Mouse (Mus musculus) activated CD4-positive, CD25-positive, alpha-beta regulatory T cell, adult 4 months (primary cell): ENCODE measurements around the gene Myl4. TPM values are rescaled to one million over a fixed set of nuclear protein-coding genes. Genes with fewer than 3 reads are reported as not detected.
"Not testable (repeated sequence)": the region's sequence is repeated elsewhere in the genome, so short reads cannot be mapped to it uniquely, and the experiment has no call there.

Experiments
- ATAC-seq: one replicate; pipeline ENCODE4 v1.8.0; 2017
- polyA plus RNA-seq, 2 experiments: library from polyadenylated mRNA; unstranded; fragments of 100-300 nt; shearing (Covaris generic); gene quantifications; one replicate each; pipeline ENCODE4 v1.2.1; 2017

The Myl4 gene
- 10 to 100 TPM in 1 of 2 experiments, 1 to 10 TPM in 1; 8.4 to 12.0 TPM for polyA plus RNA-seq

DNA sequence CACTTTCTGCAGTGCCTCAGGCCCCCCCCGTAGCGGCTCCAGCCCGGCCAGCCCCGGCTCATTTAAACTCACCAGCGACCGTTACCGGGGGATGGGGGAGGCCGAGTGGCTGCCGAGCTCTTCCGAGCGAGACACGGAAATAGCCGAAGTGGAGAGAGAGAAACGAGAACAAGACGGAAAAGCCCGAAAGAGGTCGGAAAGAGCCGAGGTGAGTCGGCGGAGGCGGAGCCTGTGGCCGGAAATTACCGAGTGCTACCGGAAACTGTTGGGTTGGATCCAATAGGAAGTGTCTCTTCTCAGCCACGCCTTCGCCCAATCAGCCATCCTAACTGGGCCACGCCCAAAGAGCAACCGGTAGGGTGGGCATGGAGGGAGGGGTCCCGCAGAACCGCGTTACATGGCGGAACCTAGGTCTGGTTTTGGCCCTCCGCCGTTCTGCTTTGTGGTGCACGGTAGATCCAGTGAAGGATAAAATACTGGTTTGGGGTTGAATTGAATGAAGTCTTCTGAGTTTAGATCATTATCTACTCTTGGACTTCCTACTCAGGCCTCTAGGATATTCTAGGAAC, at the start of gene Myl4, which contains the start of gene Cdc27:
Gene Myl4, plus strand, starts transcription at position 258 of the 569 bp plus-strand sequence.
Gene Cdc27, minus strand, starts transcription at position 215 of the 569 bp plus-strand sequence.
- ATAC-seq: peak; percentile 88

DNA sequence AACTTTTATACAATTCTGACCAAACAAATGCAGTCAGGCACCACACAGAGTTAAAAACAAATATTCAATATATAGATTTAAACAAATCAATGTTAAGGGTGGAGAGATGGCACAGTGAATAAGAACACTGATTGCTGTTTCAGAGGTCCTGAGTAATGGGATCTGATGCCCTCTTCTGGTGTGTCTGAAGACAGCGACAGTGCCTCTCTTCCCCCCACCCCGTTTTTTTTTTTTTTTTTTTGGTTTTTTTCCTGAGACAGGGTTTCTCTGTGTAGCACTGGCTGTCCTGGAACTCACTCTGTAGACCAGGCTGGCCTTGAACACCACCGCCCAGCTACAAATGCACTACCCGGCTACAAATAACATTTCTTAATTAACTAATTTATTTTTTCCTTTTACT, 42.0 kb upstream of the Myl4 start:
- ATAC-seq: no peak

DNA sequence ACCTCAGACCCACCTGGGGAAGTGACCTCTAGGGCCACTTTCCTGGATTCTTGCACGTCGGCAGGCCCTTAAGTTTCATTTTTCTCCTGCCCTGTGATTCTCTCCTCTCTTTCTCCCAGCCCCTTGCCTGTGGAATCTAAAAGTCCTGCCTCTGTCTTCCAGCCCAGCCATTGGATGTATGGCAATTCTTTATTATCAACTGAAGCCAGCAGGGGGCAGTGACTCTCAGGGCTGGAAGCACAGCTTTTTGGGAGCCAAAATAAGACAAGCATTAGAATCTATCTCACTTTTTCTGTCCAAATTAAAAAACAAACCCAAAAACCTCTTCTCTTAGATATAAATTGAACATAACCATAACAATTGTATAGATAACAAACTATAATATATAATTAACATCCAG, 39.9 kb upstream of the Myl4 start:
- ATAC-seq: no peak

DNA sequence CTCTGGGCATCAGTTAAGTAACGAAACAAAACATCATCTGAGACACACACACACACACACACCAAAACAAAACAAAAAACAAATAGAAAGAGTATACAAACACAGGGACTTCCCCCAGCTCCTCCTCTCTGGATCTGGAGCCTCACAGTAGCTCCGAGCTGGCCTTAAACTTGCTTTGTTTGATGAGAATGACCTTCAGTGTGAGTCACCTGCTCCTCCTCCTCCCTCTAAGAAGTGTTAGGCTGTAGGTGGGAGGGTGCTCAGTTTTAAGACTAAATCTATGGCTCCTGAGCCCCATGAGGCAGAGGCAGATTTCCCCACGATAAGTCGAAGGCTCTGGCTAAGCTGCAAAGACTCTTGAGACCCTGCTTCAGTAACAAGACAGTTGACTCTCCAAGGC, 38.0 kb upstream of the Myl4 start:
- ATAC-seq: no peak

DNA sequence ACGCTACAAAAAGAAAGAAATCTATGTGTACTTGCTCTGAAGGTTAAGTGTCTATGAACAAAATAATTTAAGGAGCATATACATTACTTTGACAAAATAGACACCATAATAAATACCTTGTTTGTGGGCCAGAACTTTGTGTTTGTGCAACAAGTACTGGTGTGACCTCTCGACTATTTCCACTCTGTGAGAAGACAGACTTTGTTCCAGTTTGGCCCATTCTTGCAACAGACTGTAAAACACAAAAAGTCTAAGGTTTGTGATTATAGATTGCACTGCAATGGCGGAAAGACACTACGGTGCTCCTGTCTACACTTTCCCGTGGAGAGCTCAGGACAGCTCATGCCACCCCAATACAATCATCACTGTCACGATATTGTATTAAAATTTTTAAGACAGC, 24.5 kb upstream of the Myl4 start:
- no peak for ATAC-seq

DNA sequence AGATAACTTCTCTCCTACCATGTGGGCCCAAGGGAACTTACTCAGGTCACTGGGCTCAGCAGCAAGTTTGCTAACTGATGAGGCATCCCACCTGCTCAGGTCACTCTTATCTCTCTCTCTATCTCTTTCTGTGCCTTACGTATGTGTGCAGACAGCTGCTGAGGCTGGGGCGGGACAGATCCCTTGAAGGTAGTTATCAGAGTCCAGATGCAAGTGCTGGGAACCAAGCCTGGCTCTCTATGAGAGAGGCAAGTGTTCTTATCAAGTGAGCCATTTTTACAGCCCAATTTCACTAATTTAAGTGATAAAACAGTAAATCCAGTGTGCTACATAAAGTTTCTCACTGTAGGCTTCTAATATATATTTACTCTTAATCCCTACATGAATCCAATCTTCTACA, 13.6 kb upstream of the Myl4 start:
- no peak for ATAC-seq

DNA sequence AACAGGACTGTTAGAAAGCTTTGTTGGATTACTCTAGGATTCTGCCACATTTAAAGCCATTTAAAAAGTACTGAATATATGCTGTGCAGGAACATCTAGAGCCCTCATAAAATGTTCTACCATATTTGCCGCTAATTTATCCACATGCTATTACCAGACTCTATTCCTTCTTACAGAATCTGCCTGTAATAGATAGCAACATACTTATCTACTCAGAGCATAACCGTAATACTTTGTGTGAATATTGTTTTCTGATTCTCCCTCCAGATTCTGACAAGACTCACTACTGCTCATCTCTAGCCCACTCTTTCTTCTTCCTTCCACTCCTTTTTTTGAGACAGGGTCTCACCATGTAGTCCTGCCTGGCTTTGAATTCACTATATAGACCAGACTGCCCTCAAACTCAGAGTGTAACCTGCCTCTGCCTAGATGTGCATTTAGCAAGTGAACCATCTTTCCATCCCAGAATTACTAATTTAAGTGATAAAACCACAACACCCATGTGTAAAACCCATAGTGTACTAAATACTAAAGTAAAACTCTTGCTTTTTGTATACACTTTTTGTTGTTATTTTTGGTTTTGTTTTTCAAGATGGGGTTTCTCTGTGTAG, 12.4 kb upstream of the Myl4 start:
- no peak for ATAC-seq

DNA sequence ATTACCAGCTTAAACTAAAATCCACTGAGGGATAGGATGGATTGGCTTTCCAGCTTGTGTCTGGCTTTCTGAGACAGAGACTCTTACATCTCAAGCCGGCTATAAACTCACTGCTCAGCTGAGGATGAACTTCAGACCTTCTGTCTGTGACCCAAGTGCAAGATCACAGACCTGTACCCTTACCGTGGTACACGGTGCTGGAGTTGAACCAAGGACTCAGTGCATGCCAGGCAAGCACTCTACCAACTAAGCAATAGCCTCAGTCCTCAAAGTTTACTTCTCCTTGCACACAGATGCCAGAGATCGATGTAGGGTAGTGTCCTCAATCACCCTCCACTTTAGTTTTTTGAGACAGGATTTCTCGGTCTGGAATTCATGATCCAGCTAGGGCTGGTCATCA, 10.7 kb upstream of the Myl4 start:
- no peak for ATAC-seq

DNA sequence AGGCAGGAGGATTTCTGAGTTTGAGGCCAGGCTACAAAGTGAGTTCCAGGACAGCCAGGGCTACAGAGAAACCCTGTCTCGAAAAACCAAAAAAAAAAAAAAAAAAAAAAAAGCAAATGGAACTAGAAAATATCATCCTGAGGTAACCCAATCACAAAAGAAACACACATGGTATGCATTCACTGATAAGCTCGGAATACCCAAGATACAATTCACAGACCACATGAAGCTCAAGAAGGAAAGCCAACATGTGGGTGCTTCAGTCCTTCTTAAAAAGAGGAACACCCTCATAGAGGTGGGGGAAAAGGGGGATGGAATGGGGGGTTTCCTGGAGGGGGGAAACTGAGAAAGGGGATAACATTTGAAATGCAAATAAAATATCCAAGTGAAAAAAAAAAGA, 7.1 kb upstream of the Myl4 start:
- ATAC-seq: not testable (repeated sequence)

DNA sequence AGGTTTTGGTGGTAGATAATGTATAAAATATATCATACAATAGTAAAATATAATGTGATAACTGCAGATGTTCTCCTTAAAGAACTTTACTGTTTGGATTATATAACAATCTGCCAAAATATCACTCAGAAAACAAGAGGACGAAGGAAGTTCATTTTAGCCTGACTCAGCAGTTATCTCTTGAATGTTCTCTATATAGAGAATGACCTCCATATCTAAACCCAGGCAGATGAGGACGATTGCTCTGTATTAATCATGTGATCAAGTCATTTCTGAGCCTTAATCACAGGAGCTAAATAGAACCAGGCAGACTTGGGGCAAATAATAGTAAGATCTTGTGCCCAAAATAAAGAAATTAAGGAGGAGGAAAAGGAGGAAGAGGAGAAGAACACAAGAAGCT, 6.0 kb upstream of the Myl4 start:
- ATAC-seq: no peak

DNA sequence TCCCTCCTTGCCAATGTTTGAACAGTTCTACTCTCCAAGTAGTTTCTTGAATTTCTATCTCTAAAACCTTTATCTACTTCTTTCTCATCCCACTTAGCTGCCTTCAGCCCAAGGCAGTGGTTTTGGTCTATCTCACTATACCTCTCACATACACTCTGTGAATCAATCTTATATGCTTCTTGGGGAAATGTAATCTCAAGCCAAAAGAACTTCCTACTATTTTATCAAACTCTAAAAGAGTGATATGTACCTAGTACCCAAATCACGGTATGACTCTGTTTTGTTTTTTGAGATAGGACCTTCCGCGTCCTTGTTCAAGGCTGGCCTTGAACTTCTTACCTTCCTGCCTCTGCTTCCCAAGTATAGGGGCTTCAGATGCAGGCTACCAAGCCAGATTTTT, 3.0 kb upstream of the Myl4 start:
- no peak for ATAC-seq

DNA sequence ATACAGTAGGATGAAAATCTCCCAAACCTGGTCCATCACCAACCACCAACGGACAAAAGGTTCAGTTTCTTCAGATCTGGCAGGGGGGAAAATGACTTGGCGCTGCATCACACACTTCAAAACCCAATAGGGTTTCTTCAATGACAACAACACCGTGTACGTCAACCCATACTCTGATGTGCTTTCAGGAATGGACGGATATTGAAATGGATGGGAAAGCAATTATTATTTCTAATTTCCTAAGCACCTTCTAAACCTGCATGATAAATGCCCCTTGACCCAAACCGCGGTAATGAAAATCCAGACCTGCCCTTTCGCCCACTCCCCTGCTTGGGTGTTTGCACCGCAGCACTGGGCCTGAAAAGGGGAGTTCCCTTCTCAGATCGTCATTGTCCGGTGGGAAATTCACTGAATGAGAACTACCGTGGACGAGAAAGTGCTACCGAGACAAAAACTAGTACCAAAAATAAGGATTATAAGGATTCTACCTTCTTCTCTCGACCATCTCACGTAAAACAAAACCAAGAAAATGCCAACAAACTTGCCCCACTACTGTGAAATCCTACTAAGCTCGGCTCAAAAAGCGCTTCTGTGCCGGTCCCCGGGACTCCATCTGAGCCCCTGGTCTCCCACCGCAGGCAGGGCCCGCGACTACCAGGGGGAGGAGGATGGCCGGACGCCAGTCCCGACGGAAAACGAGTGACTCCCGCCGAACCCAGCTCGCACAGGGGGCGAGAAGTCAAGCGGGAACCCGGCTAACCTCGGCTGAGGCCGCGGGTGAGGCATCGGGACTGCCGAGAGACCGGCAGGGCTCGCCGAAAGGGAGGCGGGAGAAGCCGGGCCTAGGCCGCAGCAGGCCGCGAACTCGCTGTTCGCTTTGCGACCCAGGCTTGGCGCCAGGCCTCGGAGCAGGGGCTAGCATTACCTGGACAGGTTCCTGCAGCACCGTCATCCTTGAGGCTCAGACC, 741 bp upstream of the Myl4 start:
- peak; percentile 47 for ATAC-seq

DNA sequence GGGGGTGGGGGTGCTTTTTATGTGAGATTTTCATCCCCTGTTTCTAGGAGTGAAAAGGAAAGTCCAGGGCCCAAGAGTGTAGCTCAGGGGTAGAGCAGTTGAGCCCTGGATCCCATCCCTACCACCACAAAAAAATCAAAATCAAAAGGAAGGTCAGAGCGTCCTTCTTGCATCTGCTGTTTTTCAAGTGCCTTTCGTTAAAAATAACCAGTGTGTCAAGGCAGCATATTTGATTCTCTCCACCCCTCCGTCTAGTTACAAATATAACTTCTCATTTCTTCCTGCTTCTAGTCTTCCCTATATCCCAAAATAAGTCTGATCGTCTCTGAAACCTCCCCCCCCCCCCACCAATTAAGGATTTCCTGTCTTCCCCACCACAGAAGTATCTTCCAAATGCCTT, 7.6 kb downstream of the Myl4 start:
- ATAC-seq: no peak

DNA sequence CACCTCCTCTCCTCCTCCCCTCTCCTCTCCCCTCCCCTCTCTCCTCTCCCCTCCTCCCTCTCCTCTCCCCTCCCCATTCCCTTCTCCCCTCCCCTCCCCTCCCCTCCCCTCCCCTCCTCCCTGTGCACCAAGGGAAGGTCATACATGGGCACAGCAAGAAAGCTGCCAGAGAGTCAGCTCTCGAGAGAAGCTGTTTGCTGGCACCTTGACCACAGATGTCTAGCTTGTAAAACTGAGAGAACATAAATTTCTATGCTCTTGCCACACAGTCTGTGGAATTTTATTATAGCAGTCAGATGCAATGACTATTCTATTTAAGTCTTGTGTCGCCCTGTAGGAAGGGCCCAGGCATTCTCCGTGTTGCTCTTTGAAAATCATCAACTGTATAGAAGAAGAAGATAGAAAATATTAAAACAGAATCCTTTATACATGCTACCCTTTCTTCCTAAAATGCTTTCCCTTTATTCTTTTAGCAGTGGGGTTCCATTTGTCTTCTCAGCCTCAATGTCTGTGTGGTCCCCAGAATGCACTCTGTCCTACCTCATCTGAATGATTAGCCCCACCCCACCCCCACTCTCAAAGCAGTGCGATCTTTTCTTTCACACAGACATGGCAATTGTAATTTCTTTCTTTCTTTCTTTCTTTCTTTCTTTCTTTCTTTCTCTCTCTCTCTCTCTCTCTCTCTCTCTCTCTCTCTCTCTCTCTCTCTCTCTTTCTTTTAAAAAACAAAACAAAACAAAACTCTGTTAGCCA, 8.4 kb downstream of the Myl4 start:
- ATAC-seq: no peak

DNA sequence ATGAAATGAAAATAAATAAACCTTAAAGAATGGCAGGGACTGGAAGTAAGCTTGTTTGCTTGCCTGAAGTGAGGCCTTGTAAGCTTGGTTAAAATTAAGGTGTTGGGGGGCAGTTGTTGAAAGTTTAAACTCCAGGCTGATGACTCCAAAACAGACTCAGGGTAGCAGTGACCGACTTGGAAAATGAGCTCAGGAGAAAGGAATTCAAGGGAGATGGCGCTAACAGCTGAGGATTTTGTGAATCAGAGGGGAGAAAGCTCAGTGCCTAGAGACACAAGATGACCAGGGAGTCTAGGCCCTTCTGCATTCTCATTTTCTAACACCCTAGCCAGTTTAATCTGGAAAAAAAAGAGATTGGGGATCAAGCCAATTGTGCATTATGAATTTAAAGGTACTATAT, 10.5 kb downstream of the Myl4 start:
- no peak for ATAC-seq

DNA sequence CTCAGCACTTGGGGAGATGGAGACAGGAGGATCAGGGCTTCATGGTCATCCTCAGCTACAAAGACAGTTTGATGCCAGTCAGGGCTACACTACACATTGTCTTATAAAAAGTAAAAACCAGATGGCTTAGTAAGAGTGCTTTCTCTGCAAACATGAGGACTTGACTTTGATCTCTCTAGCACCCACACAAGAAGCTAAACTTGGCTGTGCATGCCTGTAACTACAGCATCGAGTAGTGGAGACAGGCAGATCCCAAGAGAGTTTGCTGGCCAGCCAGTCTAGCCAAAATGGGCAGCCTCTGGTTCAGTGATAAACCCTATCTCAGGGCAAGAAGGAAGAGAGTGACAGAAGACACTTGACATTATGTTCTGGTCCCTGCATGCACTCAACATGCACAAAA, 13.0 kb downstream of the Myl4 start:
- no peak for ATAC-seq

DNA sequence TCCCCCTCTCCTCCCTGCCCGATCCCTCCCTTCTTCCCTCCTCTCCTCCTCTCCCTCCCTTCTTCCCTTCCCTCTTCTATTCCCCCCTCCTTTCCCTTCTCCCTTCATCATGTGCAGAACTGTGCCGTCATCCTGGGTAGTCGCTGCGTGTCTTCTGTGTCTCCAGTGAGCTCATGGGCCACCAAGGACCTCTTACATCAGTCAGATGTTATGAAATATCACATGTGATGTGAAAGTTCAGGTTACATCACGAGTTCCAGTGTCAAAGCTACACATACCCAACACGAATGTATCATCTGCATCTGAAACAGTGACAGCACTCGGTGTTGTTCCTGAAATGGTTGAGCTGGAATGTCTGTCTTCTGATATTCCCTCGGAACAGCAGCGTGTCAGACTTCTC, 14.7 kb downstream of the Myl4 start:
- no peak for ATAC-seq

DNA sequence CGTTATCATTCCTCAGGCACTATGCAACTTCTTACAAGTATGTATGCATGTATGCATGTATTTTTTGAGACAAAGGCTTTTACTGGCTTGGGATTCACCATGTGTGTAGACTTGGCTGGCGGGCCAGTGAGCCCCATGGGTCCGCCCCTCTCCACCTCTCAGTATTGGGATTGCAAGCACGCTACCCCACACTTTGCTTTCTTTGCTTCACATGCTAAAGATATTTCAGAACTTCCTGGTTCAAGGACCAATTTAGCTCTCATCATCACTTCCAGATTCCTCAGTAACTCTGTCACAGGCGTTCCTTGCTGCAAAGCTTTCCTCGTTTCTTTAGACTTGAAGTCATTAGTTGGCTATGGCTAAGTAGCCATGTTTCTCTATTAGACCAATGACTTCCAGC, 15.6 kb downstream of the Myl4 start:
- no peak for ATAC-seq

DNA sequence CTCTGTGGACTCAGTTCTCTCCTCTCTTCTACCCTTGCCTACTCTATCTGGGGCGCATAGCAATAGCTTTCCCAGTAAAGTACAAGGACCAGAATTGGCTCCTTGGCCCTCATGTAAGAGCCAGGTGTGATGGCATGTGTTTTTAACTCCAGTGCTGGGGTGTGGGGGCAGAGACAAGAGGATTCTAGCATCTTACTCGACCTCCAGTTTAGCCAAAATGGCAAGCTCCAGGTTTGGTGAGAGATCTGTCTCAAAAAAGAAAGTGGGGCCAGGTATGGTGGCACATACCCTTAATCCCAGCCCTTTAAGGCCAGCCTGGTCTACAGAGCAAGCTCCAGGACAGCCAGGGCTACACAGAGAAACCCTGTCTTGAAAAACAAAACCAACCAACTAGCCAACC, 16.3 kb downstream of the Myl4 start:
- no peak for ATAC-seq

DNA sequence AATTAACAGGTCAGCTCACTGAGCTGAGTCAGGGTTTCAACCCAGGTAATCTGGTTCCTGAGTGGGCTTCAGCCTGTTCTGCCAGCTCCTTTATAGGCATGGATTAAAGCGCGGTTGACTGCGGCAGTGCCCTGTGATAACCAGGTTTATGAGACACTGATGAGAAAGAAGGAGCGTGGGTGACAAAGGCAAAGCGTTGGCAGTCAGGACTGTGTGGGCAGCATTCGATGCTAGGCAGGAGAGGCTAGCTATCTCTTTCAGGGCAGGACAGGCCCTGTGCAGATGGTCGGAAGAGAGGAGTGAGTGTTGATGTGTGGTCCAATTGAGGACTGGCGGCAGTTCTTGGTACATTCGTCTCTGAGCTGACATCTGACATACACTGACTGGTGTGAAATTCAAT, 17.3 kb downstream of the Myl4 start:
- no peak for ATAC-seq

DNA sequence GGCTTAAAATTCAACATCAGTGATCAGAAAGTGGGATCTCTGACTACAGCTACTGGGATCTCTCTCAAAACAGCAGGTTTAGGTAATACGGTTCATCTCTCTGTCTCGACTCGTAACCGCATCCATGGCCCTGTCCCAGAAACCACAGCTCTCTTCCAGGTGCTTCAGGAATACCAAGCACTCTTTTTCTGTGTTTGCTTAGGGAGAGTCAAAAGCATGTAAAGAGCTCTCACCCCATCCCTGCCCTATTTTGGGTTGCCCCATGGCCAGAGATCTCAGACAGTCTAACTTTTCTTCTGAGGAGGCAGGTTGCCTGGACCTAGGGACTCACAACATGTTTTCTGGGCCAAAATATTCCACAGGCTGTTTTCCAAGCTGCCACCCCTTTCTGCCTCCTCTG, 17.9 kb downstream of the Myl4 start:
- no peak for ATAC-seq

DNA sequence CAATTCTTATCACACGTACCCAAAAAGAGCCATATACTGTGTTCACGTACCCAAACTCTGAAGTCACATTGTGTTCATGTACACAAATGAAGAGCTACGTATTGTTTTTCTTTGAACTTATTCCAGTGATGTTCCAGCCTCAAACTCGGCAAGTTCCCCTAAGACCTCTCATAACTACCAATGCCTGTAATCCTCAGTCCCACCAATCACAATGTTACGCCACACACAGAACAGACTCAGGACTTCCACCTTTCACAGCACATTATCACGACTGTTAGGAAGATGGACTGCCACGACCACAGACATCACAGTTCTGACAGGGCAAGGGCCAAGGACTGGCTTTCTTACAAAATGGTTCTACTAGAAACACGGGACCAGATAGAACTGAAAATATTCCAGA, 20.1 kb downstream of the Myl4 start:
- not testable (repeated sequence) for ATAC-seq

DNA sequence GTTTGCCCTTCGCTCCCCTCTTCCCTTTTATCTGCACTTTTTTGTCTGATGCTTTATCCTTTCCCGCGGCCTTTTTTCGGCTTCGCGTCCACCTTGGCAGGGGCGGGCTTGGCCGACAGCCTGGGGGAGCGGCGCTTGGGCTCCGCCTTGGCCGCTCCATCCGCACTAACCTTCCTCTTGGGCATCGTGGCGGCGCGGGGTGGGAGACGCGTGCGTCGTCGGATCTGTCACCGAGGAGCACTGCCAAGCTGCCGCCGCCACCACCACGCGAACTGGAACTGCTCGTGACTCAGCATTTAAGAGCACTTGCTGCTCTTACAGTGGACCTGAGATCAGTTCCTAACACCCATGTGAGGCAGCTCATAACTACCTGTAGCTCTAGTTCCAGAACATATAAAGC, 20.9 kb downstream of the Myl4 start:
- not testable (repeated sequence) for ATAC-seq
